Mouse (Mus musculus) midbrain, embryonic 13.5 days (tissue): ENCODE data around the gene Apc2. TPM values are rescaled to one million over a fixed set of nuclear protein-coding genes. Genes with fewer than 3 reads are reported as not detected.

Source experiments
- ATAC-seq: fragments of 200-750 bp; cut with Nextera tagmentation; 2 replicates; pipeline ENCODE4 v1.8.0; 2017; ENCODE audit warnings: mild to moderate bottlenecking, moderate TSS enrichment, moderate library complexity
- H3K27ac ChIP-seq: fragments of 300-500 bp; sonication (generic); 2 replicates; pipeline ENCODE4 v1.5.1; 2015; ENCODE audit warnings: inconsistent platforms, mild to moderate bottlenecking, moderate library complexity
- H3K27me3 ChIP-seq: fragments of 300-500 bp; sonication (generic); 2 replicates; pipeline ENCODE4 v1.6.1; 2015; ENCODE audit warnings: mild to moderate bottlenecking, inconsistent platforms
- H3K36me3 ChIP-seq: fragments of 300-500 bp; sonication (generic); 2 replicates; pipeline ENCODE4 v1.6.1; 2015; ENCODE audit warnings: mild to moderate bottlenecking, inconsistent platforms
- H3K4me1 ChIP-seq: fragments of 300-500 bp; sonication (generic); replicated peaks from 2 replicates; pipeline ENCODE4 v1.6.1; 2015; ENCODE audit warnings: inconsistent platforms
- H3K4me2 ChIP-seq: fragments of 300-500 bp; sonication (generic); replicated peaks from 2 replicates; pipeline ENCODE4 v1.6.1; 2015; ENCODE audit warnings: moderate library complexity, mild to moderate bottlenecking, inconsistent platforms
- H3K4me3 ChIP-seq: fragments of 300-500 bp; sonication (generic); replicated peaks from 2 replicates; pipeline ENCODE4 v1.5.1; 2015; ENCODE audit warnings: mild to moderate bottlenecking, inconsistent platforms
- H3K9ac ChIP-seq: fragments of 300-500 bp; sonication (generic); replicated peaks from 2 replicates; pipeline ENCODE4 v1.6.1; 2015; ENCODE audit warnings: mild to moderate bottlenecking, inconsistent platforms
- H3K9me3 ChIP-seq: fragments of 300-500 bp; sonication (generic); 2 replicates; pipeline ENCODE4 v1.6.1; 2016; ENCODE audit warnings: mild to moderate bottlenecking, inconsistent platforms
- WGBS: fragments of 180-500 bp; shearing (Covaris S2); methylation state at CpG from one replicate; pipeline ENCODE4 v1.1.7; 2015; 5-methylcytosine and 5-hydroxymethylcytosine counted together
- microRNA-seq: library from miRNA; unstranded; fragments of <30 nt; microRNA quantifications from one replicate; pipeline ENCODE4, GENCODE M21; 2016
- polyA plus RNA-seq: library from polyadenylated mRNA; unstranded; fragments of >200 nt; fragmentation: Nextera tagmentation; extraction: Ambion mirVana; gene quantifications from 2 replicates; pipeline ENCODE4 v1.2.1, GENCODE M21; 2015

Apc2 gene
- polyA plus RNA-seq, 1 experiment from 2014 or later: 209 TPM

DNA sequence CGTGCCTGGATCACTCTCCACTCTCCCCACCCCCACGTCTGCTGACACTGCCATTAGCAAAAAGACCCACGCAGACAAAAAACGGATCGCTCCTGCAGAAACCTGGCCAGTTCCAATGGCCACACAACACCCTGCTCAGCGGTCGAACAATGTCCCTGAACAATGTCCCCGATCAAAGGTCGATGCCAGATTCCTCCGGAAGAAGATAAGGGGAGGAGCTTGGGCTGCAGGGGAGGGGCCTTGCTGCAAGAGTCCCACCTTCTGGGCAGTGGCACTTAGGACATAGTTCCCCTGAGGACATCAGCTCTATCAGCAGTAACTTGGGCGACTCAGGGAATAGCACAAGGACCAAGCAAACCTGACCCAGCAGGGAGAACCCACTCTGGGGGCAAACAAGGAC lies 56.1 kb downstream of the Apc2 start:
- peaks cover 99% of the 10 kb centered on the region for H3K27me3 ChIP-seq
- no peak overlapping the region for H3K4me2 ChIP-seq
- no peak overlapping the region for H3K27ac ChIP-seq
- H3K9me3 ChIP-seq: no peaks in the 10 kb centered on the region
- no peak overlapping the region for H3K9ac ChIP-seq
- no peak for ATAC-seq
- no peak overlapping the region for H3K4me3 ChIP-seq
- WGBS: 24% methylated on average over 11 of the region's 11 CpGs
- H3K4me1 ChIP-seq: peaks cover 29% of the 10 kb centered on the region
- no peaks in the 10 kb centered on the region for H3K36me3 ChIP-seq

DNA sequence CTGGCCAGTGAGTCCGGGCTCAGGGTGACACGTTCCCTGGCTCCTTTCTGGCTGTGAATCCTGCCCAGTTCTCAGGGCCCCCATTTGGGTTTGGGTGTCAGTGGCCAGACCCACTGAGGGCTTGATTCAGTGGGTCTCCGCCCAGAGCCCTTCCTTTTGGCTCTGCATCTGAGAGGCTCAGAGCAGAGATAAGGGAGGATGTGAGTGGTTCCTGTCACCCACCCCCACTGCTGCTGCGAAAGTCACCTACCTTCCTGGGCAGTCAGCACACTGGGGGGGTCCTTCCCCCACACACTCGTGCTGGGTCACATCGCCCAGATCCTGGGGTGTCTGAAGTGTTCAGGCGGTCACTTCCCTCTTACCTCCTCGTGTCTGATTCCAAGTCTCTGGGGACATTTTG lies 57.0 kb downstream of the Apc2 start:
- H3K27ac ChIP-seq: no peak overlapping the region
- peaks cover 26% of the 10 kb centered on the region for H3K4me1 ChIP-seq
- ATAC-seq: no peak
- 63% methylated on average over 8 of the region's 8 CpGs for WGBS
- no peaks in the 10 kb centered on the region for H3K36me3 ChIP-seq
- no peak overlapping the region for H3K4me2 ChIP-seq
- no peak overlapping the region; the same call in 1 of the 2 replicates for H3K9ac ChIP-seq
- H3K4me3 ChIP-seq: no peak overlapping the region
- H3K9me3 ChIP-seq: no peaks in the 10 kb centered on the region
- peaks cover 99% of the 10 kb centered on the region for H3K27me3 ChIP-seq

DNA sequence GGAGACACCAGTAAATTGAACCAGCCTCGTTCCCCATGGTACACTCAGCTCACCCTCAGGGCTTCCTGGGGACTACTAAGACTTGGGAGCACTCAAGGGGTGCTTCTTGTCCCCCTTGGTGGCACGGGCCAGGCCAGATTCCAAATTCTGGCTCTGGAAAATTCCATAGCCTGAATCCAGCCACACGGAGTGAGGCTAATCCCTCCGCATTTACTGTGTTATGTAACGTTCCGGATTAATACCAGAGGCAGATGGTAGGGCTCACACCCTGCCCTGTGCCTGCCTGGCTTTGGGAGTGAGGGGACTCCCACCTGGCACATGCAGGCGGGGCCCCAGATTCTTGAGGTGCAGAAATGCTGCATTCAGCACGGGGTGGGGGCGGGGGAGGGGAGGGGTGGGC lies 59.7 kb downstream of the Apc2 start:
- H3K4me1 ChIP-seq: peaks cover 17% of the 10 kb centered on the region
- no peak overlapping the region for H3K27ac ChIP-seq
- no peak overlapping the region for H3K9ac ChIP-seq
- H3K9me3 ChIP-seq: no peaks in the 10 kb centered on the region
- H3K4me2 ChIP-seq: no peak overlapping the region
- 4% methylated on average over 9 of the region's 9 CpGs for WGBS
- no peak overlapping the region for H3K4me3 ChIP-seq
- peaks cover 98% of the 10 kb centered on the region for H3K27me3 ChIP-seq
- no peak for ATAC-seq
- H3K36me3 ChIP-seq: no peaks in the 10 kb centered on the region

DNA sequence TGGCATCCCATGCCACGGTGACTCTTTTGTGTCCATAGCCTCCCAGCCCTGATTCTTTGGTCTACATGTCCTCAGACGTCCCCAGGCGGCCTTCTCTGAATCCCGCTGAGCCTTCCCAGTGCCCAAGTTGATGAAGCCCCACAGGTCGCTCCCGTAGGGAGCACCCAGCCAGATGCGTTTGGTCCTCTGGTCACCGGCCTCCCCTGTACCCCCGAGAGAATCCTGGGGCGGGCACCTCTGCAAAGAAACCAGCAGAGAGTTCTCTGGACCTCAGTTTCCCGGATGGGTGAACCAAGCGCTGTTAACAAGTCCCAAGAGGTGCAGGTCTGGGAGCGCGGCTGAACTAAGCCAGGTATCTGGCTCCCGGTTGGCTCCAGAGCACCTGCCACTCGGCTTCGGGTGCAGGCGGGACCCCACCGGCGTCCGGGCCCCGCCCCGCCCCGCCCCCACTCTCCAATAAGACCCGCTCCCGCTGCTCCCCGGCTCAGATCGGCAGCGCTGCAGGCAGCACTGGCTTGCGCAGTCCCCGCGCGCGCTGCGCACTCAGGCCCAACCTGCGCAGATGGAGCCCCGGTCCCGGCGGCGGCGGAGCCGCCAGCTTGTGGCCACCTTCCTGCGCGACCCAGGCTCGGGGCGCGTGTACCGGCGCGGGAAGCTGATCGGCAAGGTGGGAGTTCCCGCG lies 60.4 kb downstream of the Apc2 start, which contains the start of gene Plk5:
Gene Plk5, plus strand, starts transcription at position 459 of the 682 bp plus-strand sequence.
- H3K4me3 ChIP-seq: peak within 1 kb of the TSS; percentile 36
- H3K27ac ChIP-seq: no peak within 1 kb of the TSS
- peaks cover 17% of the 10 kb centered on the region for H3K4me1 ChIP-seq
- peaks cover 94% of the 10 kb centered on the region for H3K27me3 ChIP-seq
- no peaks in the 10 kb centered on the region for H3K9me3 ChIP-seq
- H3K4me2 ChIP-seq: peak within 1 kb of the TSS; percentile 50
- no peak for ATAC-seq
- WGBS: 1% methylated on average over 50 of the region's 53 CpGs
- peak within 1 kb of the TSS; percentile 21; the same call in 1 of the 2 replicates for H3K9ac ChIP-seq
- H3K36me3 ChIP-seq: no peaks in the 10 kb centered on the region

DNA sequence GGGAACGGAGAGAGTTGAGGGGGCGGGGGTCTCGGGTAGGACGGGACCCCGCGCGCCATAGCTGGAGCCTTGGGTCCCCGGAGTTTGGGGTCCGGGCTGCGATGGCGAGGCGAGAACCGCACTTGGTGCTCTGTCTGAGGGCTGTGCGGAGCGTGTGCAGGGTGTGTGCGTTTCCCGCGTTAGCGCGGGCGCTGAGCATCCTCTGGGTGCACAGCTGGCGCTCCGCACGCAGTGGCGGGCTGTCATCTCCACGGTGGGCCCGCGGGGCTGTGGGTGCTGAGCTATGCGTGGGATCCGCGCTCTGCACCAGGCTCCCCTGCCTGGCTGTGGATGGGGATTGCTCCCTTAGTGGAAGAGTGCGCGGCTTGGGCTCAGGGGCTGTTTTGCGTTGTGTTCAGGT lies 61.0 kb downstream of the Apc2 start:
- Histone ChIP-seq H3K9ac (peak overlapping the region; percentile 21; the same call in 1 of the 2 replicates), H3K9me3 (no peaks in the 10 kb centered on the region), H3K27me3 (peaks cover 88% of the 10 kb centered on the region), H3K4me2 (peak overlapping the region; percentile 50), H3K36me3 (no peaks in the 10 kb centered on the region), H3K4me3 (peak overlapping the region; percentile 36), H3K27ac (no peak overlapping the region), H3K4me1 (peaks cover 17% of the 10 kb centered on the region)
- ATAC-seq: no peak
- WGBS: 1% methylated on average over 34 of the region's 34 CpGs

DNA sequence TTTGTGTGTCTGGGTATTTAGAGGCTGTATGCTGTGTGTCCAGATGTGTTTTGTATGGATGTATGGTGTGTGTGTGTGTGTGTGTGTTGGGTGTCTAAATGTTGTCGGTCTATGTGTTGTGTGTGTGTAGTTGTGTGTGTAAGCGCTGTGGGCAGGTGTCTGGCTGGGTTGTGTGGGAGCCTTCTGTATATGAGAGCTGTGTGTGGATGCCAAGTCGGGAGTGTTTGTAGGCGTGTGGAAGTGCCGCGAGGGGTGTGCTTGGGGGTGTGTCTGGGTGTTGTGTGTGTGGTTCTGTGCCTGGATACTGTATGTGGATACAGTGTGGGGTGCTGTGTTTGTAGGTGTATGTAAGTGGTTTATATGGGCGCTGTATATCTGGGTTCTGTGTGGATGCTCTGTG lies 61.6 kb downstream of the Apc2 start:
- peak; percentile 6; the same call in 1 of the 2 replicates for ATAC-seq
- H3K9ac ChIP-seq: no peak overlapping the region
- H3K4me3 ChIP-seq: peak overlapping the region; percentile 28
- peak overlapping the region; percentile 46; the same call in 1 of the 2 replicates for H3K4me2 ChIP-seq
- H3K36me3 ChIP-seq: no peaks in the 10 kb centered on the region
- no peak overlapping the region for H3K27ac ChIP-seq
- peaks cover 17% of the 10 kb centered on the region for H3K4me1 ChIP-seq
- H3K27me3 ChIP-seq: peaks cover 82% of the 10 kb centered on the region
- 31% methylated on average over 7 of the region's 7 CpGs for WGBS
- H3K9me3 ChIP-seq: no peaks in the 10 kb centered on the region

DNA sequence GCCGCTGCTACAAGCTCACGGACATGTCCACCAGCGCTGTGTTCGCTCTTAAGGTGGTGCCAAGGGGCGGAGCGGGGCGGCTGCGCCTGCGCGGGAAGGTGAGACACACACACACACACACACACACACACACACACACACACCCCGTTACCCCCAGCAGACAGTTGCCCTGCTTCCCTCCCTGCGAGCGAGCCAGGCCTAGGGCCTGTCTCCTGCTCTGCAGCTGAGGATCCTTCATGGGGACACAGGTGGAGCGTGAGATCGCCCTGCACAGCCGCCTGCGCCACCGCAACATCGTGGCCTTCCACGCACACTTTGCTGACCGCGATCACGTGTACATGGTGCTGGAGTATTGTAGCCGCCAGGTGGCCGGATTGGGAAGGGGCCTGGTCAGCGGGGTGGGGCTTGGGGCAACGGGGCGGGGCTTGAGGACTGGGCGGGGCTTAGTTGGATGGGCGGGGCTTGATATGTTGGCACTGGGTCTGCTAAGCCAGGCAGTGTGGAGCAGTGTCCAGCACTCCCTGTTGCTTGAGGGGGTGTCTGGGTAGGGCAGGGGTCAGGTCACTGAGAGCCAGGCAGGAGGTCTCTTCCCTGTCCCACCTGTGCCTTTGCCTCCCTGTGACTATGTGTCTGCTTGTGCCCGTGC lies 62.3 kb downstream of the Apc2 start:
- Histone ChIP-seq H3K4me3 (peak overlapping the region; percentile 28), H3K4me2 (peak overlapping the region; percentile 46), H3K27me3 (peaks cover 80% of the 10 kb centered on the region), H3K4me1 (peaks cover 17% of the 10 kb centered on the region), H3K9me3 (no peaks in the 10 kb centered on the region), H3K27ac (no peak overlapping the region), H3K9ac (peak overlapping the region; percentile 42; the same call in 1 of the 2 replicates), H3K36me3 (no peaks in the 10 kb centered on the region)
- WGBS: 7% methylated on average over 31 of the region's 31 CpGs
- peak; percentile 66 for ATAC-seq

DNA sequence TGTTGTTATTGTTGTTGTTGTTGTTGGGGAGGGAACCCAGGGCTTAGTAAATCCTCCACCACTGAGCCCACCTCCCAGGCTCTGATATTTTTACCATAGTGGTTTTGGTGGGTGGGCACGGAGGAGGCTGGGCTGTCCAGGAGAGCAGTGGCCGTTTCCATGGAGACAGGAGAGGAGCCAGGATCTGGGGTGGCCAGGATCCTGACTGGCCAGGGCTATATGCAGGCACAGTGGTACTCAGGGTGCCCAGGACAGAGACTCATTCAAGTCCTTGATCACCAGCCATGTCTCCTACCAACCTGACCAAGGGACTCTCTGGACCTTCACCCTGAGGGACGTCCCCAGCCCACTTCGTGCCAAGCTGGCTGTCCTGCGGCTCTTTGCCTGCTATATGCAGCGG lies 68.0 kb downstream of the Apc2 start:
- Histone ChIP-seq H3K9me3 (no peaks in the 10 kb centered on the region), H3K27ac (no peak overlapping the region), H3K36me3 (no peaks in the 10 kb centered on the region), H3K9ac (no peak overlapping the region; the same call in 1 of the 2 replicates), H3K4me3 (no peak overlapping the region), H3K4me1 (peaks cover 7% of the 10 kb centered on the region), H3K27me3 (peaks cover 31% of the 10 kb centered on the region), H3K4me2 (no peak overlapping the region)
- 27% methylated on average over 6 of the region's 6 CpGs for WGBS
- peak; percentile 58; the same call in 1 of the 2 replicates for ATAC-seq

DNA sequence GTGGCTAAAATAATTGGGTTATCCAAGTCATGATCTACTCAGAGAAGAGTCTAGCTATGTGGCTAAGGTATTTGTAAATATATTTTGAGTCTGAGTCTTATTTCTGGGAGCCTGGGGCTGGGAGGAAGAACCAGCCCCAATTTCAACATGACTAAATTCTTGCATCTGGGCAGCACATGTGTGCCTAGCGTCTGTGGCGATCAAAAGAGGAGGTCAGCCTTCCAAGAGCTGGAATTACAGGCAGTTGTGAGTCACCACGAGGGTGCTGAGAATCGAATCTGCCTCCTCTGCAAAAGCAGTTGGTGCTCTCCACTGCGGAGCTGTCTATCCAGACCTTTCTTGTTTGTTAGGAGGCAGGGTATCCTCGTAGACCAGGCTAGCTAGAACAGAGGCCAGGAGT lies 70.0 kb downstream of the Apc2 start:
- Histone ChIP-seq H3K4me2 (no peak overlapping the region), H3K27me3 (peaks cover 12% of the 10 kb centered on the region; the same call in 1 of the 2 replicates), H3K27ac (no peak overlapping the region), H3K4me1 (peaks cover 7% of the 10 kb centered on the region), H3K9me3 (no peaks in the 10 kb centered on the region), H3K36me3 (no peaks in the 10 kb centered on the region), H3K9ac (no peak overlapping the region), H3K4me3 (no peak overlapping the region)
- ATAC-seq: no peak
- 69% methylated on average over 6 of the region's 6 CpGs for WGBS

Small RNA genes lying within 50 kb of the gene (microRNA-seq; reads per million reads assigned to microRNA genes)
- gene Mir6911: 2.3 reads per million, percentile 5 among the genes with 10 or more reads in this experiment

Other genes with a start within 250 kb of the Apc2 start
- 498 and 532 TPM in 2 replicates for gene Gpx4, start 248.8 kb upstream of the Apc2 start, polyA plus RNA-seq
- gene Sbno2, start 190.4 kb upstream of the Apc2 start, polyA plus RNA-seq: 13.4 and 15.3 TPM in 2 replicates
- gene Stk11, start 180.2 kb upstream of the Apc2 start, polyA plus RNA-seq: 17.7 and 20.7 TPM in 2 replicates
- gene Atp5d, start 157.3 kb upstream of the Apc2 start, polyA plus RNA-seq: 391 and 394 TPM in 2 replicates
- gene Cbarp, start 155.1 kb upstream of the Apc2 start, polyA plus RNA-seq: 40.6 and 45.3 TPM in 2 replicates
- 35.9 and 40.6 TPM in 2 replicates for gene Midn, start 147.7 kb upstream of the Apc2 start, polyA plus RNA-seq
- 354 and 412 TPM in 2 replicates for gene Cirbp, start 130.0 kb upstream of the Apc2 start, polyA plus RNA-seq
- 11.9 and 14.5 TPM in 2 replicates for gene 1600002K03Rik, start 123.0 kb upstream of the Apc2 start, polyA plus RNA-seq
- 34.5 and 41.3 TPM in 2 replicates for gene Efna2, start 116.5 kb upstream of the Apc2 start, polyA plus RNA-seq
- 91.4 and 98.4 TPM in 2 replicates for gene Mum1, start 69.5 kb upstream of the Apc2 start, polyA plus RNA-seq
- 244 and 265 TPM in 2 replicates for gene Ndufs7, start 46.9 kb upstream of the Apc2 start, polyA plus RNA-seq
- gene Gamt, start 35.0 kb upstream of the Apc2 start, polyA plus RNA-seq: 20.9 and 22.3 TPM in 2 replicates
- gene Dazap1, start 34.5 kb upstream of the Apc2 start, polyA plus RNA-seq: 62.9 and 66.1 TPM in 2 replicates
- gene Rps15, start 3.5 kb upstream of the Apc2 start, polyA plus RNA-seq: 631 and 653 TPM in 2 replicates
- 27.8 and 33.4 TPM in 2 replicates for gene 2310011J03Rik, start 24.6 kb downstream of the Apc2 start, polyA plus RNA-seq
- 1.9 and 2.1 TPM in 2 replicates for gene Pcsk4, start 33.5 kb downstream of the Apc2 start, polyA plus RNA-seq
- 3.0 and 3.1 TPM in 2 replicates for gene Reep6, start 34.0 kb downstream of the Apc2 start, polyA plus RNA-seq
- gene Adamtsl5, start 52.4 kb downstream of the Apc2 start, polyA plus RNA-seq: 0.39 and 0.61 TPM in 2 replicates
- gene Plk5, start 60.5 kb downstream of the Apc2 start, polyA plus RNA-seq: 0.96 and 1.3 TPM in 2 replicates
- gene Mex3d, start 91.7 kb downstream of the Apc2 start, polyA plus RNA-seq: 15.9 and 18.6 TPM in 2 replicates
- 243 and 257 TPM in 2 replicates for gene Mbd3, start 103.6 kb downstream of the Apc2 start, polyA plus RNA-seq
- gene Uqcr11, start 110.9 kb downstream of the Apc2 start, polyA plus RNA-seq: 518 and 572 TPM in 2 replicates
- 67.7 and 82.3 TPM in 2 replicates for gene Tcf3, start 137.7 kb downstream of the Apc2 start, polyA plus RNA-seq
- 2.6 and 3.0 TPM in 2 replicates for gene Onecut3, start 198.9 kb downstream of the Apc2 start, polyA plus RNA-seq
- gene Atp8b3, start 243.1 kb downstream of the Apc2 start, polyA plus RNA-seq: 0.94 and 1.1 TPM in 2 replicates